Mouse (Mus musculus) myocyte (in vitro differentiated cells): ENCODE data around the gene Ifna14. TPM values are rescaled to one million over a fixed set of nuclear protein-coding genes. Genes with fewer than 3 reads are reported as not detected.

Source experiments
- H3K27me3 ChIP-seq: one replicate; pipeline ENCODE4 v1.6.1; 2011; ENCODE audit not compliant: control insufficient read depth, insufficient read depth, insufficient read length
- H3K36me3 ChIP-seq: one replicate; pipeline ENCODE4 v1.6.1; 2011; ENCODE audit not compliant: control insufficient read depth, insufficient read depth
- H3K4me2 ChIP-seq: one replicate; pipeline ENCODE4 v1.6.1; 2011; ENCODE audit warnings: low read depth, control low read depth
- H3K4me3 ChIP-seq: one replicate; pipeline ENCODE4 v1.5.1; 2011; ENCODE audit warnings: mild to moderate bottlenecking, control low read depth, moderate library complexity
- H3K79me2 ChIP-seq: one replicate; pipeline ENCODE4 v1.6.1; 2011; ENCODE audit not compliant: control insufficient read depth, insufficient read depth
- H3ac ChIP-seq: one replicate; pipeline ENCODE4 v1.6.1; 2011; ENCODE audit not compliant: control insufficient read depth, insufficient read length
- CEBPB ChIP-seq: IDR thresholded peaks from 2 replicates; pipeline ENCODE4 v1.6.1; 2011; ENCODE audit warnings: mild to moderate bottlenecking, moderate library complexity; ENCODE audit not compliant: poor library complexity, insufficient read depth, severe bottlenecking
- E2F4 ChIP-seq: IDR thresholded peaks from one replicate; pipeline ENCODE4 v1.6.1; 2011; ENCODE audit warnings: mild to moderate bottlenecking, control low read depth, moderate library complexity; ENCODE audit not compliant: insufficient read depth
- MAX ChIP-seq: IDR thresholded peaks from one replicate; pipeline ENCODE4 v1.6.1; 2011; ENCODE audit warnings: low read depth, mild to moderate bottlenecking, control low read depth
- MYOD1 ChIP-seq, 3 experiments: IDR thresholded peaks; one replicate each; pipeline ENCODE4 v1.6.1; 2011; ENCODE audit warnings: control low read depth in 2 of 3, low read depth in 2 of 3, mild to moderate bottlenecking in 2 of 3, moderate library complexity in 1 of 3; ENCODE audit not compliant: insufficient read length in 2 of 3, control insufficient read depth in 1 of 3
- MYOG ChIP-seq, 3 experiments: IDR thresholded peaks; one replicate each; pipeline ENCODE4 v1.6.1; 2011; ENCODE audit warnings: control low read depth in 2 of 3, low read depth in 2 of 3, mild to moderate bottlenecking in 2 of 3; ENCODE audit not compliant: insufficient read length in 2 of 3, control insufficient read depth in 1 of 3, insufficient read depth in 1 of 3
- POLR2A ChIP-seq: IDR thresholded peaks from one replicate; pipeline ENCODE4 v1.6.1; 2011; ENCODE audit warnings: low read depth, mild to moderate bottlenecking, control low read depth, moderate library complexity; ENCODE audit not compliant: insufficient read length
- POLR2AphosphoS2 ChIP-seq: IDR thresholded peaks from one replicate; pipeline ENCODE4 v1.6.1; 2011; ENCODE audit warnings: low read depth, control low read depth; ENCODE audit not compliant: insufficient read length
- REST ChIP-seq: IDR thresholded peaks from one replicate; pipeline ENCODE4 v1.6.1; 2011; ENCODE audit warnings: mild to moderate bottlenecking, control low read depth, moderate library complexity; ENCODE audit not compliant: insufficient read depth, insufficient read length
- SRF ChIP-seq: IDR thresholded peaks from one replicate; pipeline ENCODE4 v1.6.1; 2011; ENCODE audit warnings: low read depth; ENCODE audit not compliant: control insufficient read depth, insufficient read length
- TCF12 ChIP-seq: IDR thresholded peaks from one replicate; pipeline ENCODE4 v1.6.1; 2011; ENCODE audit warnings: mild to moderate bottlenecking, control low read depth; ENCODE audit not compliant: poor library complexity, insufficient read depth, severe bottlenecking
- TCF3 ChIP-seq: IDR thresholded peaks from one replicate; pipeline ENCODE4 v1.6.1; 2011; ENCODE audit warnings: low read depth, control low read depth; ENCODE audit not compliant: insufficient read length
- USF1 ChIP-seq: IDR thresholded peaks from one replicate; pipeline ENCODE4 v1.6.1; 2011; ENCODE audit warnings: low read depth, mild to moderate bottlenecking, control low read depth, moderate library complexity
- polyA plus RNA-seq: library from polyadenylated mRNA; unstranded; fragments of >200 nt; fragmentation: generic; extraction: Trizol; gene quantifications from one replicate; pipeline ENCODE4 v1.2.1, GENCODE M21; 2012; ENCODE audit warnings: missing spikeins

Ifna14 gene
- polyA plus RNA-seq, 1 experiment: not detected

DNA sequence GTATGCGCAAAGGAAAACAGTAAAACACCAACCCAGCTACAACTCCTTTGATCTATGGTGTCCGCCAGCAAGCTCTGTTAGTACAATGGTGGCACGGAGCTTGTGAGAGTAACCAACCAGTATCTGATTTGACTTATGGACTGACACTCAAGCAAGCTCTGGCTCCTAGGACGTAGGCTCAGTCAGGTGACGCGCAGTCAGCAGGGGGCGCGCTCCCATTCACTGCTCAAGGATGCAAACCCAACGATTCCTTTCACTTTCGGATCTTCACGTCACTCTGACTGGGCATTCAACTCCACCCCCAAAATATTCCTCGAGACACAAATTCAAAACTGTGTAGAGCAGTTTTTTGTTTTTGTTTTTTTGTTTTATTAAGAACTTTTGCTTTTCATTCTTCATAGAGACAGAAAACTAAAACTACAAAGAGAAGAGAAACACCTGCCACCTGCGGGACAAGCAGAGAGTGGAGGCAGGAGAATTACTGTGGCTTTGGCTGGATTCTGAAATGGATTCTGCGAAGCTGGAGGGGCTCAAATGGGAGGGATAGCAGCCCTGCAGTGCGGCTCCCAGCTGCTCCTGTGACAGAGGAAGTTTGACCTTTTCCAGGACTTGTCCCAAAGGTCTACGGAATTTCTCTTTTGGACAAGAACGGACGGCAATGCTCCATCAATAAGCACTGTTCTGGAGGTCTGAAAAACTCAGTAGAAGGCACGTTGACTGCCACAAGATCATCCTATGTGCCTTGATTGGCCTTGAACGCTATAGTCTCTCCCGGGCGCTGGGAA is 21.2 kb downstream of the Ifna14 start:
- H3K79me2 ChIP-seq: no peaks in the 10 kb centered on the region
- no peaks in the 10 kb centered on the region for H3K27me3 ChIP-seq
- H3K36me3 ChIP-seq: no peaks in the 10 kb centered on the region
- H3K4me3 ChIP-seq: peak overlapping the region; percentile 23
- TF ChIP-seq MYOD1 (IDR thresholded peaks at IDR 0.05; ENCODE audit: control insufficient read depth in 1 of 3, insufficient read length in 2 of 3, low read depth in 2 of 3) (peak in 1 of 3 experiments; percentile 17), USF1 (peak; percentile 73), CEBPB (no peak), MAX (no peak), REST (no peak)
- H3K4me2 ChIP-seq: peak overlapping the region; percentile 97
- no peak overlapping the region for H3ac ChIP-seq

DNA sequence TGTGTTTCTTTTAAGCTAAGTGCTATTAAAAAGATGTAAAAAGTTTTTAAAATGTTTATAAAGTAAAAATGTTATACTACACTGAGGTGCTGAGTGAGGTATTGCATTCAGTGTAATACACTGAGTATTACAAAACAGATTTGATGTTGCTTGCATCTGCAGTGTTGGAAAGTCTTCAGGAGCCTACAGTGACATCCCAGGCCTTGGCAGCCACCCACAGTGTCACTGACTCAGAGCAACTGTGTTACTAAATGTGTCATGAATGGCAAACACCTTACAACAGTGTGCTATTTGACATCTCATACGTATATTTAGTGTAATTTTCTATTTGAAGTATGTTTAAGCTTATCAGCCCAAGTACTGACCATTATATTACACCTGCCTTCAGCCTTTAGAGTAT is 23.6 kb downstream of the Ifna14 start:
- no peaks in the 10 kb centered on the region for H3K27me3 ChIP-seq
- no peak overlapping the region for H3K4me3 ChIP-seq
- TF ChIP-seq E2F4: no peak
- TF ChIP-seq POLR2A: no peak
- TF ChIP-seq REST: no peak
- no peak for TF ChIP-seq POLR2AphosphoS2
- TF ChIP-seq MAX: no peak
- TF ChIP-seq CEBPB: no peak
- TF ChIP-seq USF1: no peak
- no peak for TF ChIP-seq TCF3
- TF ChIP-seq SRF: no peak
- TF ChIP-seq MYOG (IDR thresholded peaks at IDR 0.05; ENCODE audit: control insufficient read depth in 1 of 3, insufficient read depth in 1 of 3, insufficient read length in 2 of 3, low read depth in 2 of 3): no peak
- TF ChIP-seq MYOD1 (IDR thresholded peaks at IDR 0.05; ENCODE audit: control insufficient read depth in 1 of 3, insufficient read length in 2 of 3, low read depth in 2 of 3): no peak
- no peak for TF ChIP-seq TCF12
- H3K36me3 ChIP-seq: no peaks in the 10 kb centered on the region
- no peak overlapping the region for H3K4me2 ChIP-seq
- no peak overlapping the region for H3ac ChIP-seq
- no peaks in the 10 kb centered on the region for H3K79me2 ChIP-seq

DNA sequence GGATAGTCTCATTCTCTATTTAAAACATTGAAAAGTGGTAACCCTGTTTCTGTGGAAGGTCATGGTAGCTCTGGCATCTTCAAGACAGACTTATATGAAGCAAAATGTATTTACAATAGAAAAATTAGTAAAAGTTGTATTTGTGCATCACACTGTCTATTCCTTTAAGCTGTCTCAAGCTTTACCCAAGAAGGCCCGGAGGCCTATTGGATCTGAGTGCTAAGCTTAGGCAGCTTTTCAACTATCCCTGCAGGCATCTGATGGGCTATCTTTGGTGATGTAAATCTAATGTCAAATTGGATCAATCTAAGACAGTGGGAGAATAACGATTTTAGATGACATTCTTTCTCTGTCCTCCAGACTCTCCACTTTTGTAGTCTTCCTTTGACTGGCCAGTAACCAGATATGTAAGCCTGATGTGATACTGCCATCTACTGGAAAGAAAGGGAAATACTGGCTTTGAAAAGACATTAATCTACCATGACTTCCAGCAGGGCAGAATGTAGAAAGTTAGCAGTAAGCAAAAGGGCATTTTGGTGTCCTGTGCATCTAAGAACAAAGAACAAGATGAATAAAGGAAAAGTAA is 27.9 kb downstream of the Ifna14 start:
- no peak overlapping the region for H3ac ChIP-seq
- H3K4me2 ChIP-seq: no peak overlapping the region
- H3K79me2 ChIP-seq: no peaks in the 10 kb centered on the region
- H3K27me3 ChIP-seq: no peaks in the 10 kb centered on the region
- H3K36me3 ChIP-seq: no peaks in the 10 kb centered on the region
- TF ChIP-seq TCF12 (no peak), POLR2AphosphoS2 (no peak), USF1 (no peak)
- H3K4me3 ChIP-seq: no peak overlapping the region

DNA sequence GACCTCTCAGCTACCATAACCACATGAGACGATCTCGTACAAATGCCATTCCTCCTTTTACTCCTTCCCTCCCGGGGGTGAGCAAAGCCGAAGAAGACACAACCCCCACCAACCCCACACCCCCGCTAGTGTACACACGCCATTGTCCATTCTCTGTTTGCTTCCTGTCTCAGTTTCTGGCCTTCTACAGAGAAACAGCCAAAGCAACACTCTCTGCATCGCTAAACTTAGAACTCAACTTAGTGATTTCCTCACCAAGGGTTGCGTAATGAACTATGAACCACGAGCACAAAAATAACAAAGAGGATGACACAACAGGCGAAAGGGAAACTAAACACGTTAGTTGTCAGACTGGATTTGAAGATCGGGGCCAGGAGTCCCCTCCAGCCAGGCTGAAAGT is 34.3 kb downstream of the Ifna14 start:
- Histone ChIP-seq H3K4me3 (no peak overlapping the region), H3ac (no peak overlapping the region), H3K36me3 (no peaks in the 10 kb centered on the region), H3K27me3 (no peaks in the 10 kb centered on the region), H3K79me2 (no peaks in the 10 kb centered on the region), H3K4me2 (peak overlapping the region; percentile 75)
- no peak for TF ChIP-seq MAX
- no peak for TF ChIP-seq POLR2AphosphoS2
- peak; percentile 98 for TF ChIP-seq CEBPB
- no peak for TF ChIP-seq POLR2A
- no peak for TF ChIP-seq TCF3

- no peak for TF ChIP-seq MAX
- no peak for TF ChIP-seq TCF12
- TF ChIP-seq MYOG (IDR thresholded peaks at IDR 0.05; ENCODE audit: control insufficient read depth in 1 of 3, insufficient read depth in 1 of 3, insufficient read length in 2 of 3, low read depth in 2 of 3): no peak
- no peak for TF ChIP-seq SRF
- no peak for TF ChIP-seq E2F4
- no peak for TF ChIP-seq USF1
- TF ChIP-seq POLR2AphosphoS2: no peak
- no peak for TF ChIP-seq CEBPB
- TF ChIP-seq TCF3: no peak
- TF ChIP-seq POLR2A: no peak
- TF ChIP-seq REST: no peak
- TF ChIP-seq MYOD1 (IDR thresholded peaks at IDR 0.05; ENCODE audit: control insufficient read depth in 1 of 3, insufficient read length in 2 of 3, low read depth in 2 of 3): no peak
- H3K4me2 ChIP-seq: no peak overlapping the region
- no peaks in the 10 kb centered on the region for H3K27me3 ChIP-seq
- no peak overlapping the region for H3ac ChIP-seq
- no peak overlapping the region for H3K4me3 ChIP-seq
- no peaks in the 10 kb centered on the region for H3K79me2 ChIP-seq
- H3K36me3 ChIP-seq: no peaks in the 10 kb centered on the region
Observed at GRCm38 (mm10) chr4:88536640-88537039, 35.0 kb downstream of the Ifna14 start.
